Mouse (Mus musculus) CD4-positive, CD25-positive, alpha-beta regulatory T cell, adult 4 months (primary cell): Measurements from ENCODE around the gene Gspt2. TPM values are rescaled to one million over a fixed set of nuclear protein-coding genes. Genes with fewer than 3 reads are reported as not detected.
"Not testable (repeated sequence)": the region's sequence is repeated elsewhere in the genome, so short reads cannot be mapped to it uniquely, and the experiment has no call there.

ENCODE experiments used
- ATAC-seq: one replicate; pipeline ENCODE4 v1.8.0; 2017
- polyA plus RNA-seq, 2 experiments: library from polyadenylated mRNA; unstranded; fragments of 100-300 nt; shearing (Covaris generic); gene quantifications; one replicate each; pipeline ENCODE4 v1.2.1; 2017

Gspt2 gene
- polyA plus RNA-seq = under 1 TPM; 0.20 to 0.52 TPM

GRCm38 (mm10) chrX:94635961-94636563, at the start of gene Gspt2:
Gene Gspt2 (plus strand): TSS chrX:94636069.
- ATAC-seq = no peak

GRCm38 (mm10) chrX:94624835-94625803, 10.8 kb upstream of the Gspt2 start:
- ATAC-seq = no peak

GRCm38 (mm10) chrX:94636911-94637310, 1.0 kb downstream of the Gspt2 start:
- no peak for ATAC-seq

GRCm38 (mm10) chrX:94648541-94648940, 12.7 kb downstream of the Gspt2 start:
- ATAC-seq = no peak

- no peak for ATAC-seq
Observed at GRCm38 (mm10) chrX:94657734-94658133, 21.9 kb downstream of the Gspt2 start.

GRCm38 (mm10) chrX:94670814-94671213, 34.9 kb downstream of the Gspt2 start:
- ATAC-seq = no peak

- ATAC-seq = no peak
Observed at GRCm38 (mm10) chrX:94674977-94675376, 39.1 kb downstream of the Gspt2 start.

- not testable (repeated sequence) for ATAC-seq
Observed at GRCm38 (mm10) chrX:94681581-94681980, 45.7 kb downstream of the Gspt2 start.

- ATAC-seq = peak; percentile 83
Observed at GRCm38 (mm10) chrX:94689593-94689992, 53.7 kb downstream of the Gspt2 start.

Other genes with a start within 250 kb of the Gspt2 start
- gene Maged1, start 93.9 kb upstream of the Gspt2 start, polyA plus RNA-seq = 10 to 100 TPM in 1 of 2 experiments, 1 to 10 TPM in 1; 4.7 to 10.3 TPM
- gene Zxdb, start 88.5 kb downstream of the Gspt2 start, polyA plus RNA-seq = 1 to 10 TPM; 1.4 to 2.7 TPM